Mouse (Mus musculus): ENCODE data around the gene Foxp4. TPM values are rescaled to one million over a fixed set of nuclear protein-coding genes. Genes with fewer than 3 reads are reported as not detected.

The Foxp4 gene
- polyA plus RNA-seq (2012; fragmentation: generic; extraction: Trizol), result 10 to 100 TPM; 32.8 to 47.1 TPM

GRCm38 (mm10) chr17:47924383-47925339, at the start of gene Foxp4:
Foxp4 (minus strand) TSS chr17:47924645.

GRCm38 (mm10) chr17:47834482-47834767, 90.0 kb downstream of the Foxp4 start, which contains the start of gene Mdfi:
Mdfi (minus strand) TSS chr17:47834691.

Other genes starting within 250 kb of the Foxp4 start
- 100 to 1,000 TPM; 293 to 619 TPM for gene Tomm6, start 236.3 kb downstream of the Foxp4 start, polyA plus RNA-seq (2012; fragmentation: generic; extraction: Trizol)
- gene Frs3, start 235.6 kb downstream of the Foxp4 start, polyA plus RNA-seq (2012; fragmentation: generic; extraction: Trizol), result 1 to 10 TPM in 1 of 2 experiments, under 1 TPM in 1; 0.63 to 6.1 TPM
- 1 to 10 TPM; 1.9 to 3.8 TPM for gene Gm21981, start 230.2 kb downstream of the Foxp4 start, polyA plus RNA-seq (2012; fragmentation: generic; extraction: Trizol)
- gene Prickle4, start 229.9 kb downstream of the Foxp4 start, polyA plus RNA-seq (2012; fragmentation: generic; extraction: Trizol), result under 1 TPM; 0.11 to 0.40 TPM
- not detected for gene Pgc, start 197.8 kb downstream of the Foxp4 start, polyA plus RNA-seq (2012; fragmentation: generic; extraction: Trizol)
- gene Tfeb, start 187.6 kb downstream of the Foxp4 start, polyA plus RNA-seq (2012; fragmentation: generic; extraction: Trizol), result 10 to 100 TPM; 17.5 to 28.3 TPM
- 1 to 10 TPM in 1 of 2 experiments, under 1 TPM in 1; 0.06 to 1.3 TPM for gene Mdfi, start 90.0 kb downstream of the Foxp4 start, polyA plus RNA-seq (2012; fragmentation: generic; extraction: Trizol)
- gene 1700122O11Rik, start 113.6 kb upstream of the Foxp4 start, polyA plus RNA-seq (2012; fragmentation: generic; extraction: Trizol), result not detected
- gene 1700067P10Rik, start 164.7 kb upstream of the Foxp4 start, polyA plus RNA-seq (2012; fragmentation: generic; extraction: Trizol), result not detected
- not detected for gene 9830107B12Rik, start 221.6 kb upstream of the Foxp4 start, polyA plus RNA-seq (2012; fragmentation: generic; extraction: Trizol)
- not detected for gene A530064D06Rik, start 242.6 kb upstream of the Foxp4 start, polyA plus RNA-seq (2012; fragmentation: generic; extraction: Trizol)